18 mouse cellular contexts compared by ENCODE assay signal in genomic region chr10:96362211-96362610, GRCm38 (mm10).
"Had no signal": no experiment of that assay in that cellular context is flagged by ENCODE, and none has a peak within 500 bp of the region (broad histone marks: within the 10 kb centered on the region; RNA-seq: fewer than 3 reads in every experiment).

No protein-coding gene starts in this region.

- H3K9me3 ChIP-seq: midbrain, embryonic 10.5 days; midbrain, embryonic 12.5 days; neural tube, embryonic 13.5 days; neural tube, embryonic 15.5 days had no signal

- ATAC-seq: midbrain, embryonic 16.5 days had no signal

- H3K4me2 ChIP-seq: lung, embryonic 14.5 days; midbrain, embryonic 12.5 days; neural tube, embryonic 13.5 days; neural tube, embryonic 15.5 days had no signal

- H3K4me3 ChIP-seq: midbrain, embryonic 10.5 days; midbrain, embryonic 12.5 days; myocyte; neural tube, embryonic 13.5 days; neural tube, embryonic 15.5 days had no signal

- H3K27ac ChIP-seq: midbrain, embryonic 10.5 days; midbrain, embryonic 12.5 days; neural tube, embryonic 13.5 days; neural tube, embryonic 15.5 days had no signal

- H3K4me1 ChIP-seq: midbrain, embryonic 10.5 days; midbrain, embryonic 12.5 days; neural tube, embryonic 13.5 days; neural tube, embryonic 15.5 days had no signal

- H3K27me3 ChIP-seq: midbrain, embryonic 12.5 days; neural tube, embryonic 13.5 days; neural tube, embryonic 15.5 days had no signal

- H3K9ac ChIP-seq: lung, embryonic 14.5 days; midbrain, embryonic 12.5 days; neural tube, embryonic 13.5 days; neural tube, embryonic 15.5 days had no signal

- DNase-seq: lung, embryonic 14.5 days; lung, postnatal 10 days; lung, postnatal 4 days; midbrain, embryonic 14.5 days; retina, postnatal 1 day; right cerebral cortex, adult 18-20 months; right cerebral cortex, postnatal 25 days; right cerebral cortex, postnatal 4 days; spleen, adult 18-20 months; thymus, adult 18-20 months; thymus, postnatal 14 days; thymus, postnatal 36 days had no signal

- H3K36me3 ChIP-seq: midbrain, embryonic 10.5 days; midbrain, embryonic 12.5 days; neural tube, embryonic 13.5 days; neural tube, embryonic 15.5 days had no signal
